Mouse (Mus musculus): ENCODE results near the gene Dhrs3. TPM values are rescaled to one million over a fixed set of nuclear protein-coding genes. Genes with fewer than 3 reads are reported as not detected.

Dhrs3 gene
- polyA plus RNA-seq, 1 experiment from 2014 or later, result 199 TPM

DNA sequence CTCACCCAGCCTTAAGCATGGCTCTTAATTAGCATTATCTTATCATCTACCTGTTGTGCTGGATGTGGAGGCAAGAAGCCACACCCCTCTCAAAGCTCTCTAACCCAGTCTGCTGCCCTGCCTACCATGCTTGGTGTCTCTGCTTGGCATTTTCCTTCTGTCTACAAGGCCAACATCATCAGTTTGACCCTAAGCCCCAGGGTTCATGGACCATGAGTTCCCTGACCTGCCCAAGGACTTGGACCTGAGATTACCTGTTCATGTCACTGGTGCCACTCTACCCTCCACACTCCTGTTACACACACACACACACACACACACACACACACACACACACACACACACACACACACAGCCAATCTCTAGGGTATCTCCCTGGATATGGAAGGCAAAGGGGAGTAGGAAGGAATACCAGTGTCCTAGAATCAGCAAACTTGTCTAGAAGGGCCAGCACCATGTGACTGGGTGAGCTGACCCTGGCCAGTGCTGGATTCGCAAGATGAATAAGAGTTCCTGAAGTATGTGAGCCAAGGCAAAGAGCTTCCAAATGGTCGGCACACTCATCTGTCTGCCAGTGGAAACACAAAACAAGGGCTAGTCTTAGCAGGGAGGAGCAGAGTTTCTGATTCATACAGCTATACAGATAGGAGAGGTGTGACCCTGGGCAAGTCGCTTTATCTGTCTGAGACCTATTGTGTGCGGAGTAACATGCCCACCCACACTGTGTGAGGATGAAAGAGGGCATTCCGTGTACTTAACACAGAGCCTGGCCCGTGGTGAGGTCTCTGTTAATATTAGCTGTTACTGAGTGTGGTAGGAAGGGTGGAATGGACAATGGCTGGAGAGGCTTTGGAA is 20.9 kb downstream of the Dhrs3 start:
- ATAC-seq (replicated peaks; ENCODE audit: low FRiP score, low read depth) (no peak), DNase-seq (ENCODE audit: low spot score) (no peak)
- H3K4me1 ChIP-seq (replicated peaks; ENCODE audit: insufficient read depth, low read length), result no peaks in the 10 kb centered on the region
- no peak overlapping the region for H3K9ac ChIP-seq (ENCODE audit: low read depth, low read length)
- H3K27ac ChIP-seq, result no peak overlapping the region
- H3K4me3 ChIP-seq (replicated peaks; ENCODE audit: low read depth, low read length), result no peak overlapping the region
- no peak overlapping the region for H3K4me2 ChIP-seq (ENCODE audit: low read length)
- no peak for TF ChIP-seq CTCF (IDR thresholded peaks at IDR 0.05; ENCODE audit: low read depth)
- 85% methylated on average over 6 of the region's 6 CpGs for WGBS
- no peaks in the 10 kb centered on the region for H3K9me3 ChIP-seq (replicated peaks; ENCODE audit: low read length)
- H3K36me3 ChIP-seq (ENCODE audit: insufficient read depth, low read length), result peaks cover 4% of the 10 kb centered on the region; the same call in 1 of the 2 replicates
- H3K27me3 ChIP-seq (ENCODE audit: insufficient read depth, low read length), result no peaks in the 10 kb centered on the region

DNA sequence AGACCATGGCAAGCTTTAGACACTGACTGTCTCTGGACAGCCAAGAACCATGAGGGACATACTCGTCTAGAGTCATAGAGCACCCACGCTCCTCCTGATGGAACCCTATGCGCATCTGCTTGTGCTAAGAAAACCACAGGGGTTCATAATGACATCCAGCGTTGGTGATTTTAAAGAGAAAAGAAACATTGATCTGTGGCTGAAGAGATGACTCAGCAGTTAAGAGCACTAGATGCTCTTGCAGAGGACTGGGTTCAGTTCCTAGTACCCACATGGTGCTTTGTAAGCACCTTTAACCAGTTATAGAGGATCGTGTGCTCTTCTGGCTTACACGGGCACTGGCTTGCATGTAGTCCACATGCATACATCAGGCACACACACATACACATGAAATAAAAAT is 23.9 kb downstream of the Dhrs3 start:
- H3K27me3 ChIP-seq (ENCODE audit: insufficient read depth, low read length), result no peaks in the 10 kb centered on the region
- no peaks in the 10 kb centered on the region for H3K4me1 ChIP-seq (replicated peaks; ENCODE audit: insufficient read depth, low read length)
- TF ChIP-seq CTCF (IDR thresholded peaks at IDR 0.05; ENCODE audit: low read depth), result no peak
- no peak overlapping the region for H3K4me3 ChIP-seq (replicated peaks; ENCODE audit: low read depth, low read length)
- H3K27ac ChIP-seq, result no peak overlapping the region
- no peak for ATAC-seq (replicated peaks; ENCODE audit: low FRiP score, low read depth)
- 88% methylated on average over 6 of the region's 6 CpGs for WGBS
- no peak overlapping the region for H3K4me2 ChIP-seq (ENCODE audit: low read length)
- H3K9ac ChIP-seq (ENCODE audit: low read depth, low read length), result no peak overlapping the region
- no peaks in the 10 kb centered on the region for H3K9me3 ChIP-seq (replicated peaks; ENCODE audit: low read length)
- DNase-seq (ENCODE audit: low spot score), result no peak
- H3K36me3 ChIP-seq (ENCODE audit: insufficient read depth, low read length), result peaks cover 30% of the 10 kb centered on the region

DNA sequence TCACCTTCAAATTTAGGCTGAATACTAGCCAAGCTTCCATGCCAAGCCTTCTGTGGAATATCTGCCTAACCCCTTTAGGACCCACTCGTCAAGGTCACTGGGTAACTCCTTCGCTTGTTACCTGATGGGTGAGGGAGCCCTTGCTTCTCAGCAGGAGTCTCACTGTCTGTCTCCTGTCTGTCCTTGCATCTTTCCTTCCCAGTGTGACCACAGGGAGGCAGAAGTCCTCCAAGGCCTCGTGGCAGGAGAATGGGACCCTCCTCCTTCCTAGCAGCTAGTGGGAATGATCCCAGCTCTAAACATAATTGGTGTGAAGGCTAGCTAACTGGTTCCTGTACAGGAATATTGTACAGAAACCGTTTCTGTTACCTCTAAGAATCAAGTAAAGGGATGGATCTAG is 24.5 kb downstream of the Dhrs3 start:
- H3K36me3 ChIP-seq (ENCODE audit: insufficient read depth, low read length), result peaks cover 34% of the 10 kb centered on the region
- no peak overlapping the region for H3K27ac ChIP-seq
- no peak for ATAC-seq (replicated peaks; ENCODE audit: low FRiP score, low read depth)
- no peak overlapping the region for H3K9ac ChIP-seq (ENCODE audit: low read depth, low read length)
- H3K27me3 ChIP-seq (ENCODE audit: insufficient read depth, low read length), result no peaks in the 10 kb centered on the region
- H3K9me3 ChIP-seq (replicated peaks; ENCODE audit: low read length), result no peaks in the 10 kb centered on the region
- no peak overlapping the region for H3K4me3 ChIP-seq (replicated peaks; ENCODE audit: low read depth, low read length)
- H3K4me2 ChIP-seq (ENCODE audit: low read length), result no peak overlapping the region
- no peaks in the 10 kb centered on the region for H3K4me1 ChIP-seq (replicated peaks; ENCODE audit: insufficient read depth, low read length)
- peak; percentile 57; the same call in 1 of the 2 replicates for TF ChIP-seq CTCF (IDR thresholded peaks at IDR 0.05; ENCODE audit: low read depth)
- no peak for DNase-seq (ENCODE audit: low spot score)
- WGBS, result 74% methylated on average over 4 of the region's 4 CpGs

DNA sequence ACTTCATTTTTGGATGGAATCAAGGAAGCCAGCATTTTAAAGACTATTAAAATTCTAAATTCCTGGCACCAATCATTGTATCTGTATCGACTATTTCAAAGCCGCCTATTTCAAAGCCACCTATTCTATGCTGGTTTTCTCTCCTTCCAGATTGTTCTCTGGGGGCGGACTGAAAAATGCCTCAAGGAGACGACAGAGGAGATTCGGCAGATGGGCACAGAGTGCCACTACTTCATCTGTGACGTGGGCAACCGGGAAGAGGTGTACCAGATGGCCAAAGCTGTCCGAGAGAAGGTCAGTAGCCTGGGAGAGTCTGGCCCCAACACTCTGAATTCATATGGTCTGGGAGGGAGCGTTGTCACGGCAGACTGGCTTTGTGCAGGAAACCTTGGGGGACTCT is 25.9 kb downstream of the Dhrs3 start:
- 92% methylated on average over 10 of the region's 10 CpGs for whole genome bisulfite sequencing

DNA sequence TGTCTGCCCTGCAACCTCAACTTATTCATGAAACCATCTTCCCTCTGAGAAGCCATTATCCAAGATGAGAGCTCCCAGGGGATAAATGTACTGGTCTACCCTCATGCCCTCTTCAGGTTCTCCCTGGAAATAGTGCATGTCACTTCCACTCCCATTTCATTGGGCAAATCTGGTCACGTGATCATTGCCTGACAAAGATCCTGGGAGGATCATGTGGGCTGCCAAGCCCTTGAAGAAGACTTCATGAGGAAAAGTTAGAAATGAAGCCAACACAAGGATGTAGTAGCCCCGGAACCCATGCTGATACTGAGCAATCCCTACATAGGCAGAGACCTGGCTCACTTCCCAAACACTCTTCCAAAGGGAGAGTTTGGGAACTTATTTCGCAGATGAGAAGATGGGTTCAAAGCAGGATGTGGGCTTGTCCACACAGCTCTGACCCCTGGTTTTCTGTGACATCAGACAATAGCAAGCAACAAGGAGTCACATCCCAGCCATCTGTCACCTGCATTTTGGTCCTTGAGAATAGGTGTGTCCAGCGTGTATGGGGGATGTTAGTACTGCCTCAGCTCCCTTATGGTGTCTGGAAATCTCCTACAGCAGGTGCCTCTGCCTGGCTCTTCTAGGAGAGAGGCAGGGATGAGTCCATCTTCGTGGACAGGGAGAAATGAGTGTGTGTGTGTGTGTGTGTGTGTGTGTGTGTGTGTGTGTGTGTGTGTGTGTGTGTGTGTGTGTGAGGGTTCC is 36.2 kb downstream of the Dhrs3 start:
- no peak for ATAC-seq (replicated peaks; ENCODE audit: low FRiP score, low read depth)
- 68% methylated on average over 5 of the region's 5 CpGs for WGBS
- no peak for DNase-seq (ENCODE audit: low spot score)
- no peak for TF ChIP-seq CTCF (IDR thresholded peaks at IDR 0.05; ENCODE audit: low read depth)
- peaks cover 13% of the 10 kb centered on the region; the same call in 1 of the 2 replicates for H3K4me1 ChIP-seq (replicated peaks; ENCODE audit: insufficient read depth, low read length)
- H3K9me3 ChIP-seq (replicated peaks; ENCODE audit: low read length), result no peaks in the 10 kb centered on the region
- no peak overlapping the region for H3K9ac ChIP-seq (ENCODE audit: low read depth, low read length)
- H3K36me3 ChIP-seq (ENCODE audit: insufficient read depth, low read length), result peaks cover 22% of the 10 kb centered on the region
- H3K27ac ChIP-seq, result peak overlapping the region; percentile 11; the same call in 1 of the 2 replicates
- no peak overlapping the region for H3K4me2 ChIP-seq (ENCODE audit: low read length)
- H3K4me3 ChIP-seq (replicated peaks; ENCODE audit: low read depth, low read length), result no peak overlapping the region
- no peaks in the 10 kb centered on the region for H3K27me3 ChIP-seq (ENCODE audit: insufficient read depth, low read length)

More for the DNA sequence above, 25.9 kb downstream of the Dhrs3 start:
- H3K27ac ChIP-seq, result no peak overlapping the region
- peaks cover 44% of the 10 kb centered on the region for H3K36me3 ChIP-seq (ENCODE audit: insufficient read depth, low read length)
- H3K9ac ChIP-seq (ENCODE audit: low read depth, low read length), result no peak overlapping the region
- H3K4me2 ChIP-seq (ENCODE audit: low read length), result no peak overlapping the region
- ATAC-seq (replicated peaks; ENCODE audit: low FRiP score, low read depth) (no peak), DNase-seq (ENCODE audit: low spot score) (no peak)
- H3K4me1 ChIP-seq (replicated peaks; ENCODE audit: insufficient read depth, low read length), result no peaks in the 10 kb centered on the region
- no peaks in the 10 kb centered on the region for H3K27me3 ChIP-seq (ENCODE audit: insufficient read depth, low read length)
- no peaks in the 10 kb centered on the region for H3K9me3 ChIP-seq (replicated peaks; ENCODE audit: low read length)
- TF ChIP-seq CTCF (IDR thresholded peaks at IDR 0.05; ENCODE audit: low read depth), result no peak
- no peak overlapping the region for H3K4me3 ChIP-seq (replicated peaks; ENCODE audit: low read depth, low read length)

DNA sequence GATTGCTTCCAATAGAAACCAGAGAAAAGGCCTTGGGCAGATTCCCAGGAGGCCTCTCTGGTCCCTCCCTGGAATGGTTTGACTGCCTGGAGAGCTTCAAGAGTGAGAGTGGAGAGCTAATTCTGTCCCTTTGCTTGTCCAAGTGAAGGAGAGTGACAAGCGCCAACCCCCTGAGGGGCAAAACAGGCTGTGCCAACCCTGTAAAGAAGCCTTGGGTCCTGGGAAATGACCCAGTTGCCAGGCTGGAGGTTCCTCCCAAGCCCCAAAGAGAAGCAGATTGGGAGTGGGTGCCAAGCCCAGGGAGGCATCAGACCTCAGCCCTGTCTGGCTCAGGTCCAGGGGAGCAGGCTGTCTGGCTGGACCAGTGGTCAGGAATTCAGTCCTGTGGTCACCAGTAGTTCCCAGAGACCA is 37.2 kb downstream of the Dhrs3 start:
- TF ChIP-seq CTCF (IDR thresholded peaks at IDR 0.05; ENCODE audit: low read depth), result no peak
- ATAC-seq (replicated peaks; ENCODE audit: low FRiP score, low read depth), result peak; percentile 59; the same call in 1 of the 2 replicates
- no peak overlapping the region for H3K4me2 ChIP-seq (ENCODE audit: low read length)
- peak; percentile 58 for DNase-seq (ENCODE audit: low spot score)
- peaks cover 20% of the 10 kb centered on the region for H3K36me3 ChIP-seq (ENCODE audit: insufficient read depth, low read length)
- H3K27me3 ChIP-seq (ENCODE audit: insufficient read depth, low read length), result no peaks in the 10 kb centered on the region
- H3K27ac ChIP-seq, result peak overlapping the region; percentile 82
- WGBS, result 53% methylated on average over 1 of the region's 1 CpGs
- H3K4me1 ChIP-seq (replicated peaks; ENCODE audit: insufficient read depth, low read length), result peaks cover 13% of the 10 kb centered on the region; the same call in 1 of the 2 replicates
- H3K9me3 ChIP-seq (replicated peaks; ENCODE audit: low read length), result no peaks in the 10 kb centered on the region
- no peak overlapping the region for H3K9ac ChIP-seq (ENCODE audit: low read depth, low read length)
- H3K4me3 ChIP-seq (replicated peaks; ENCODE audit: low read depth, low read length), result no peak overlapping the region

Measured in kidney, postnatal 0 days (tissue).